Mouse (Mus musculus) T-helper 17 cell (primary cell): ENCODE data around the gene Rps6ka2.
"Not testable (repeated sequence)": the region's sequence is repeated elsewhere in the genome, so short reads cannot be mapped to it uniquely, and the experiment has no call there.

Experiments used
- in situ Hi-C, 2 experiments: fragments of 300-600 bp; cut with MboI, MseI; formaldehyde crosslinking; loops; 1 replicate in 1 of 2; 2 replicates in 1 of 2; pipeline ENCODE4 v1.15.1; 2025; ENCODE audit warnings: high pct_unique_total_duplicates in 2 of 2

Gene Rps6ka2

GRCm38 (mm10) chr17:7332745-7333144, 162.8 kb downstream of the Rps6ka2 start:
- in situ Hi-C loops: not testable (repeated sequence)

GRCm38 (mm10) chr17:7337381-7337780, 167.5 kb downstream of the Rps6ka2 start:
- in situ Hi-C loops: not testable (repeated sequence)

GRCm38 (mm10) chr17:7348765-7349164, 178.8 kb downstream of the Rps6ka2 start:
- in situ Hi-C loops: not testable (repeated sequence)

GRCm38 (mm10) chr17:7352596-7352995, 182.7 kb downstream of the Rps6ka2 start, which contains the start of gene Ttll2:
TSS of gene Ttll2 (minus strand) at chr17:7352696.
- in situ Hi-C loops: loop anchor here in 1 of 2 experiments (10.0 kb wide), 1 partner anchor 58 kb away; no protein-coding TSS in a partner anchor
